Mouse (Mus musculus) induced T-regulatory cell, adult 2 months (primary cell): ENCODE data around the gene Nipsnap1.

Experiments used
- DNase-seq: peaks from one replicate; pipeline ENCODE4 v3.0.0-alpha.2; 2012; ENCODE audit warnings: low read depth

Gene Nipsnap1

GRCm38 (mm10) chr11:4873755-4874475 is at the start of gene Nipsnap1:
Nipsnap1 (plus strand) TSS chr11:4873951.
- DNase-seq, result peak; percentile 92

GRCm38 (mm10) chr11:4826152-4826778 is 47.5 kb upstream of the Nipsnap1 start:
- DNase-seq, result no peak

- DNase-seq, result no peak
These were observed 46.4 kb upstream of the Nipsnap1 start for GRCm38 (mm10) chr11:4827340-4827739.

GRCm38 (mm10) chr11:4827916-4828315 is 45.8 kb upstream of the Nipsnap1 start:
- DNase-seq, result no peak

GRCm38 (mm10) chr11:4831066-4831465 is 42.7 kb upstream of the Nipsnap1 start:
- DNase-seq, result no peak

- DNase-seq, result no peak
These were observed 40.3 kb upstream of the Nipsnap1 start for GRCm38 (mm10) chr11:4833295-4833939.

- no peak for DNase-seq
These were observed 38.3 kb upstream of the Nipsnap1 start for GRCm38 (mm10) chr11:4835436-4835835.

GRCm38 (mm10) chr11:4836755-4837154 is 37.0 kb upstream of the Nipsnap1 start:
- DNase-seq, result peak; percentile 84

GRCm38 (mm10) chr11:4837342-4837741 is 36.4 kb upstream of the Nipsnap1 start:
- no peak for DNase-seq

GRCm38 (mm10) chr11:4838235-4838634 is 35.5 kb upstream of the Nipsnap1 start:
- DNase-seq, result no peak

- DNase-seq, result no peak
These were observed 32.7 kb upstream of the Nipsnap1 start for GRCm38 (mm10) chr11:4840942-4841526.

- DNase-seq, result peak; percentile 76
These were observed 25.1 kb upstream of the Nipsnap1 start for GRCm38 (mm10) chr11:4848483-4849248.

GRCm38 (mm10) chr11:4849258-4849943 is 24.4 kb upstream of the Nipsnap1 start, which contains the start of gene Nf2:
Nf2 (minus strand) TSS chr11:4849536.
- peak; percentile 98 for DNase-seq

- DNase-seq, result peak; percentile 40
These were observed 23.3 kb upstream of the Nipsnap1 start for GRCm38 (mm10) chr11:4850404-4850803.

GRCm38 (mm10) chr11:4853021-4853420 is 20.7 kb upstream of the Nipsnap1 start:
- DNase-seq, result no peak

- DNase-seq, result no peak
These were observed 19.6 kb upstream of the Nipsnap1 start for GRCm38 (mm10) chr11:4854181-4854580.

GRCm38 (mm10) chr11:4858416-4858815 is 15.3 kb upstream of the Nipsnap1 start:
- DNase-seq, result no peak

- DNase-seq, result no peak
These were observed 12.8 kb upstream of the Nipsnap1 start for GRCm38 (mm10) chr11:4860986-4861385.

- DNase-seq, result no peak
These were observed 11.7 kb upstream of the Nipsnap1 start for GRCm38 (mm10) chr11:4861816-4862604.

GRCm38 (mm10) chr11:4862730-4863129 is 11.0 kb upstream of the Nipsnap1 start:
- no peak for DNase-seq
